Mouse (Mus musculus): ENCODE results near the gene Ddx39b.

DNA sequence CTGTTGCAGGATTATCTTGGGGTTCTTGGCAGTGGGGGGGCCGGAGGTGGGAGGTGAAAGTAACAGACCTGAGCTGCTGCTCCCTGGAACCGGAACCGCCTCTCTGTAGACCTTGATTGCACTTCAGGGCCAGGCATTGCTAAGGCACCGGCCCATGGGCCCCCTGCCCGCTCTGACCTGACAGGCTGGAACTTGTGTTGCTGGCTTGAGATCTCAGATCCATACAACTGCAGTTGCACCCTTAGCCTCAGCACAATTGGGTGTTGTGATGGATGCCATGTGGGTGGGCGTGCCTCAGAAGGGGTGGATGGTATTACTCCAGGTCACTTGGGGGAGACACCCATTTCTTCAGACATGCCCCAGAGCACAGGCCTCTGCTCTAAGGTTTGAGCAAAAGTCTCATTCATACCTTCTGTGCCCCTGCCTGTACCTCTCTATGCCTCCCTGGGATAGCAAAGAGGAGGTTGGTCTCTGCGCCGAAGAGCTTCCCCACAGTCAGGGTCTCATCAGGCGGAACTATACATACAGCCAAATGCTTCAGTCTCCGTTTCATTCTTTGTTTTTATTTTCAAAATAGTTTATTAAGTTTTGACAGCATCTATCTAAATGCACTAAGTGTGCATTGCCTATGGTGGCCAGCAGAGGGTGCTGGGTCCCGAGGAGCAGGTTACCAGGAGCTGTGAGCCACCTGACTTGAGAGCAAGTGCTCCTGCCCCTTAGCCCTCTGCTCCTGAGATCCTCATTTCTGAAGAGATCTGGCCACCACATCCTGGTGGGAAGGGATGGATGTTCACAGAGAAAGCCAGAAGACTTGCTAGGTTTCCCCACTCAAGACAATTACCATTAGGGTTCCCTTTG is 12.9 kb downstream of the Ddx39b start:
- TF ChIP-seq POLR2A (IDR thresholded peaks at IDR 0.05; ENCODE audit: low read depth, low read length) (no peak), CTCF (conservative IDR thresholded peaks at IDR 0.05; ENCODE audit: insufficient read depth, insufficient read length, low read depth, low read length) (peak; percentile 83)
